Mouse (Mus musculus) lung, postnatal 0 days (tissue): ENCODE results near the gene Ago4. TPM values are rescaled to one million over a fixed set of nuclear protein-coding genes. Genes with fewer than 3 reads are reported as not detected.
A peak's percentile ranks its signal among the peaks of the same experiment; 100 is the strongest.

Experiments used
- ATAC-seq: fragments of 200-750 bp; cut with Nextera tagmentation; 2 replicates; pipeline ENCODE4 v1.8.0; 2017; ENCODE audit warnings: moderate library complexity
- DNase-seq: peaks from one replicate; pipeline ENCODE4 v3.0.0-alpha.2; 2016; ENCODE audit warnings: low spot score
- H3K27ac ChIP-seq: fragments of 300-500 bp; sonication (generic); 2 replicates; pipeline ENCODE4 v1.5.1; 2014; ENCODE audit warnings: antibody characterized with exemption, mild to moderate bottlenecking, low read length, mixed read lengths
- H3K27me3 ChIP-seq: fragments of 300-500 bp; sonication (generic); replicated peaks from 2 replicates; pipeline ENCODE4 v1.6.1; 2014; ENCODE audit warnings: low read length, mixed read lengths; ENCODE audit not compliant: insufficient read depth
- H3K36me3 ChIP-seq: fragments of 300-500 bp; sonication (generic); 2 replicates; pipeline ENCODE4 v1.6.1; 2014; ENCODE audit warnings: low read length, mixed read lengths; ENCODE audit not compliant: insufficient read depth
- H3K4me1 ChIP-seq: fragments of 300-500 bp; sonication (generic); 2 replicates; pipeline ENCODE4 v1.6.1; 2014; ENCODE audit warnings: antibody characterized with exemption, low read depth, low read length, mixed read lengths; ENCODE audit not compliant: insufficient read depth
- H3K4me2 ChIP-seq: fragments of 300-500 bp; sonication (generic); replicated peaks from 2 replicates; pipeline ENCODE4 v1.6.1; 2014; ENCODE audit warnings: low read depth, mild to moderate bottlenecking, low read length, moderate library complexity, mixed read lengths
- H3K4me3 ChIP-seq: fragments of 300-500 bp; sonication (generic); 2 replicates; pipeline ENCODE4 v1.5.1; 2014; ENCODE audit warnings: low read depth, low read length
- H3K9ac ChIP-seq: fragments of 300-500 bp; sonication (generic); replicated peaks from 2 replicates; pipeline ENCODE4 v1.6.1; 2014; ENCODE audit warnings: low read depth, mild to moderate bottlenecking
- H3K9me3 ChIP-seq: fragments of 300-500 bp; sonication (generic); 2 replicates; pipeline ENCODE4 v1.6.1; 2016; ENCODE audit warnings: low read length, mixed read lengths
- CTCF ChIP-seq: IDR thresholded peaks from 2 replicates; pipeline ENCODE4 v1.5.1; 2016; ENCODE audit warnings: antibody characterized with exemption, mild to moderate bottlenecking
- EP300 ChIP-seq: IDR thresholded peaks from 2 replicates; pipeline ENCODE4 v1.6.1; 2016; ENCODE audit warnings: antibody characterized with exemption, mild to moderate bottlenecking, control low read depth
- WGBS: fragments of 180-500 bp; shearing (Covaris S2); extraction: QIAGEN DNeasy Blood & Tissue Kit; methylation state at CpG from one replicate; pipeline ENCODE4 v1.1.7; 2014; 5-methylcytosine and 5-hydroxymethylcytosine counted together
- polyA plus RNA-seq: library from polyadenylated mRNA; unstranded; fragments of >200 nt; fragmentation: Nextera tagmentation; extraction: Ambion mirVana; gene quantifications from 2 replicates; pipeline ENCODE4 v1.2.1, GENCODE M21; 2015

The Ago4 gene
- polyA plus RNA-seq, 1 experiment from 2014 or later = 5.6 TPM

DNA sequence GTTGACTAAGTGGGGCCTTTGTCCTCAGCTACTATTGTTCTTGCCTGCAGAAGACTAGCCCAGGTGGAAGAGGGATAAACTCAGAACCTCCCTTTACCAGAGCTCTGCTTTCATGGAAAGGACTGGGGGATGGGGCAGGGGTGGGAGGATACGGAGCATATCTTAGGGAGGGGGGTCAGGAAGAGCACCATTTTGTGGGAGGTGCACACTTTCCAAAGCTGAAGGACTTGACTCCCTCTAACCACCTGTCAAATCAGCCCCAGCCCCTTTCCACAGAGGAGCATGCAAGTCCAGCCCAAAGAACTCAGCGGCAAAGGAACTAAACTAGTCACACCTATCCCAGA, 68.4 kb downstream of the Ago4 start:
- Histone ChIP-seq H3K36me3 (peaks cover under 1% of the 10 kb centered on the region; the same call in 1 of the 2 replicates), H3K4me3 (no peak overlapping the region), H3K27ac (no peak overlapping the region), H3K9me3 (no peaks in the 10 kb centered on the region), H3K9ac (no peak overlapping the region), H3K4me1 (peaks cover 16% of the 10 kb centered on the region; the same call in 1 of the 2 replicates), H3K27me3 (no peaks in the 10 kb centered on the region), H3K4me2 (no peak overlapping the region)
- no peak for DNase-seq
- no peak for ATAC-seq
- TF ChIP-seq EP300 = no peak
- no peak for TF ChIP-seq CTCF
- 19% methylated on average over 2 of the region's 2 CpGs for WGBS

DNA sequence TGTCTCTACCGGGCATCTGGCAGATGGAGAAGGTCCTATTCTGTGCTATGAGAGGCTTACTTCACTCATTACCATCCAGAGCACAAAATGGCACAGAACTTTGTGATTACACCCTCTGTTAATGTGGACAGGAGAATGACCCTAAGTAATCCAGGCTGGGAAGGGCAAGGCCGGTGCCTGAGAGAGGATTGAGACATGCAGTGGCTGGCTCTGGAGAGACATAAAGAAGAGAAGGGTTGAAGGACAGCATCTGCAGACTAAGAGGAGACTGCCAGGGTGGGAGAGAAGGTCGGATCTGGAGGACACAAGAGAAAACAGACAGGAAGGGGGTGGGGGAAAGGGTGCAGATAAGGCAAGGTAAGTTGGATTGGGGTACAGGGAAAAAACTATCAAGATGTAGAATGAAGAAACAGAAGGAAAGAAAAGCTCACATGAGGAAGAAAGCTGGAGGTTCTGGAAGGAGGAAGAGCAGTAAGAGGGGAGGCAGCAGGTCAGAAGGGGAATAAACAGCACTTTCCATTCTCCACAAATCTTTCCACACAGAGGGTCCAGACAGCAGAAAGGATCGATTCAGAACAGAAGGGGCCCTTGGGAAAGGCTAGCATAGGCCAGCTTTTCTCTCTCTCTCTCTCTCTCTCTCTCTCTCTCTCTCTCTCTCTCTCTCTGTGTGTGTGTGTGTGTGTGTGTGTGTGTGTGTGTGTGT, 68.9 kb downstream of the Ago4 start:
- 39% methylated on average over 4 of the region's 4 CpGs for WGBS
- no peak for DNase-seq
- TF ChIP-seq EP300 = no peak
- no peak for TF ChIP-seq CTCF
- Histone ChIP-seq H3K27me3 (no peaks in the 10 kb centered on the region), H3K4me2 (no peak overlapping the region), H3K36me3 (peaks cover 6% of the 10 kb centered on the region; the same call in 1 of the 2 replicates), H3K9ac (no peak overlapping the region), H3K4me3 (no peak overlapping the region), H3K4me1 (peaks cover 16% of the 10 kb centered on the region; the same call in 1 of the 2 replicates), H3K27ac (no peak overlapping the region), H3K9me3 (no peaks in the 10 kb centered on the region)
- no peak for ATAC-seq

- no peak overlapping the region for H3K9ac ChIP-seq
- H3K27ac ChIP-seq = 0 out of 2 replicates have a peak overlapping the region, but pooled peaks have one; percentile 12
- DNase-seq = no peak
Observed at GRCm38 (mm10) chr4:126455441-126455840, 77.8 kb downstream of the Ago4 start.

DNA sequence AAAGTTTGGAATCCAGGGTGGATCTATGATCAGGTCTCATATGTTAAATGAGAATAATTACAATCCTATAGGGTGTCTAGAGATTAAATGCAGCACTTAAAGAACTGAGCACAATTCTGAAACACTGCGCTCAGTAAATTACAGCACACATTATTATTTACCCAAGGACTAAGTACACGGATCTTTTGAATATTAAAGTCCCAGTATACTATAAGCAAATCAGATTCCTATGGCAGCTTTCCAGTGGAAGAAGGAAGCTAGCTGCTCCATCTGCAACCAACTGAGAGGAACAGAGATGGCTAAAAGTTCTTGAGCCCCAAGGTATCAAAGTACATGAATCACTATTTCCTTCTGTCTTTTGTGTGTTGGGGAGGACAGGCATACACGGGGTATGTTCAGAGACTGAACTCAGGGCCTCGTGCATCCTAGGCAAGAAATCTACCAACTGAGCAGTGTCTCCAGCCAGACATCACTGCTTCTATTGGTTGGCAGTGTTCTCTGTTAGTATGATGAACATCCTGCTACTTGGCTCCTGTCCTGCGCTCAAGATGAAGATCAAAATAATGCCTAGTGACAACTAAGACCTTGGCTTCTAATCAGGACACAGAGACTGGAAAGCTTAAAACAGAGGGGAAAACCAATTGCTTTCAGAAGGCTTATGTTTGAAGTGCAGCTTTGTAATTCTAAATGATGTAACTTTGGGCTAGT, 78.6 kb downstream of the Ago4 start:
- ATAC-seq (peak; percentile 81), DNase-seq (peak; percentile 60)
- Histone ChIP-seq H3K36me3 (peaks cover 26% of the 10 kb centered on the region; the same call in 1 of the 2 replicates), H3K4me2 (no peak overlapping the region), H3K27me3 (no peaks in the 10 kb centered on the region), H3K4me1 (no peaks in the 10 kb centered on the region), H3K9ac (no peak overlapping the region), H3K27ac (no peak overlapping the region), H3K9me3 (no peaks in the 10 kb centered on the region), H3K4me3 (no peak overlapping the region)
- TF ChIP-seq CTCF (no peak), EP300 (0 out of 2 replicates have a peak, but pooled peaks have one; percentile 22)
- 63% methylated on average over 5 of the region's 5 CpGs for WGBS

More at GRCm38 (mm10) chr4:126455441-126455840, 77.8 kb downstream of the Ago4 start:
- no peaks in the 10 kb centered on the region for H3K4me1 ChIP-seq
- 68% methylated on average over 7 of the region's 7 CpGs for WGBS
- H3K27me3 ChIP-seq = no peaks in the 10 kb centered on the region
- no peaks in the 10 kb centered on the region for H3K9me3 ChIP-seq
- no peak overlapping the region for H3K4me2 ChIP-seq
- peaks cover 25% of the 10 kb centered on the region; the same call in 1 of the 2 replicates for H3K36me3 ChIP-seq
- TF ChIP-seq EP300 (no peak), CTCF (peak; percentile 14; the same call in 1 of the 2 replicates)
- H3K4me3 ChIP-seq = no peak overlapping the region
- ATAC-seq = no peak

DNA sequence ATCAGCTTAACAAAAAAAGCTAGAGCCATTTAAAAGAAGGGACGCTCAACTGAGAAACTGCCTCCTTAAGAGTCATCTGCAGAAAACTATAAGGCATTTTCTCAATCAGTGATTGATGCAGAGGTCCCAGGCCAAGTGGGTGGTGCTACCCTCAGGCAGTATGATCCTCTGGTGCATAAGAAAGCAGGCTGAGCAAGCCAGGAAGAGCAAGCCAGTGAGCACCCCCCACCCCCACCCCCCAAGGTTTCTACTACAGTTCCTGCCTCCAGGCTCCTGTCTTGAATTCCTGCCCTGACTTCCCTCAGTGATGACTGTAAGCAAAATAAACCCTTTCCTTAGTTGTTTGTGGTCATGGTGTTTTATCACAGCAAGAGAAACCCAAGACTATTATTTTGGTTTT, 83.0 kb downstream of the Ago4 start:
- Histone ChIP-seq H3K9me3 (no peaks in the 10 kb centered on the region), H3K4me2 (no peak overlapping the region), H3K27me3 (no peaks in the 10 kb centered on the region), H3K4me1 (no peaks in the 10 kb centered on the region), H3K4me3 (no peak overlapping the region), H3K27ac (no peak overlapping the region), H3K36me3 (peaks cover 24% of the 10 kb centered on the region; the same call in 1 of the 2 replicates), H3K9ac (no peak overlapping the region)
- DNase-seq (no peak), ATAC-seq (no peak)
- TF ChIP-seq EP300 (no peak), CTCF (no peak)
- 97% methylated on average over 1 of the region's 1 CpGs for WGBS

GRCm38 (mm10) chr4:126447126-126447525, 86.1 kb downstream of the Ago4 start:
- H3K9me3 ChIP-seq = no peaks in the 10 kb centered on the region
- H3K36me3 ChIP-seq = peaks cover 27% of the 10 kb centered on the region; the same call in 1 of the 2 replicates
- H3K9ac ChIP-seq = no peak overlapping the region
- H3K4me2 ChIP-seq = no peak overlapping the region
- WGBS = 82% methylated on average over 7 of the region's 7 CpGs
- DNase-seq (no peak), ATAC-seq (no peak)
- H3K27ac ChIP-seq = no peak overlapping the region
- no peaks in the 10 kb centered on the region for H3K27me3 ChIP-seq
- no peak overlapping the region for H3K4me3 ChIP-seq
- TF ChIP-seq CTCF (no peak), EP300 (no peak)
- H3K4me1 ChIP-seq = no peaks in the 10 kb centered on the region
